In genomic region chr14:14927559-14927958, GRCm38 (mm10) we compare ENCODE assay signal across 28 mouse cellular contexts.
DNase-seq lines count a peak whose midpoint lies in the region; ATAC-seq and TF ChIP-seq lines count a peak whose summit lies in the region.
"Had no signal": no experiment of that assay in that cellular context is flagged by ENCODE, and none has a peak within 500 bp of the region (broad histone marks: within the 10 kb centered on the region; RNA-seq: fewer than 3 reads in every experiment).

No protein-coding gene starts in this region.

- no peaks in the 10 kb centered on the region for H3K79me2 ChIP-seq in MEL (ENCODE audit: control insufficient read depth, insufficient read depth, low read length, poor library complexity)

- 50% methylated on average over 2 of the region's 2 CpGs for WGBS in liver, embryonic 11.5 days
- 27% methylated on average over 2 of the region's 2 CpGs for WGBS in liver, embryonic 13.5 days (ENCODE audit: insufficient replicate concordance)

- H3K36me3 ChIP-seq in liver, embryonic 11.5 days (ENCODE audit: control insufficient read depth, insufficient read depth, low read length), result no peaks in the 10 kb centered on the region
- H3K36me3 ChIP-seq in MEL (ENCODE audit: control insufficient read depth in 1 of 2, insufficient read depth in 2 of 2, low read length in 2 of 2), result no peaks in the 10 kb centered on the region
- no peaks in the 10 kb centered on the region for H3K36me3 ChIP-seq in liver, embryonic 13.5 days
- H3K36me3 ChIP-seq: embryonic facial prominence, embryonic 13.5 days; embryonic facial prominence, embryonic 15.5 days; forebrain, embryonic 10.5 days; forebrain, embryonic 12.5 days; G1E had no signal

- H3K4me1 ChIP-seq in liver, embryonic 11.5 days (replicated peaks; ENCODE audit: control insufficient read depth, insufficient read depth, low read length), result no peaks in the 10 kb centered on the region
- no peaks in the 10 kb centered on the region for H3K4me1 ChIP-seq in MEL (ENCODE audit: control insufficient read depth in 1 of 2, insufficient read depth in 2 of 2, low read length in 2 of 2)
- H3K4me1 ChIP-seq in liver, embryonic 13.5 days (replicated peaks), result no peaks in the 10 kb centered on the region
- H3K4me1 ChIP-seq: embryonic facial prominence, embryonic 13.5 days; embryonic facial prominence, embryonic 15.5 days; forebrain, embryonic 10.5 days; forebrain, embryonic 12.5 days had no signal

- peak; percentile 72 for ATAC-seq in liver, embryonic 11.5 days (replicated peaks; ENCODE audit: low FRiP score)
- peak; percentile 53; the same call in 1 of the 2 replicates for ATAC-seq in liver, embryonic 13.5 days (ENCODE audit: low read depth)
- peak; percentile 47; the same call in 1 of the 2 replicates for ATAC-seq in megakaryocyte progenitor cell, adult 5-6 weeks (replicated peaks; ENCODE audit: poor library complexity)
- ATAC-seq: CD4-positive, CD25-positive, alpha-beta regulatory T cell, adult 4 months; forebrain, embryonic 14.5 days; forebrain, embryonic 16.5 days had no signal

- no peaks in the 10 kb centered on the region for H3K27me3 ChIP-seq in liver, embryonic 11.5 days (replicated peaks; ENCODE audit: control insufficient read depth, insufficient read depth, low read length)
- no peaks in the 10 kb centered on the region for H3K27me3 ChIP-seq in MEL (ENCODE audit: control insufficient read depth in 1 of 2, insufficient read depth in 2 of 2, low read length in 2 of 2)
- H3K27me3 ChIP-seq in liver, embryonic 13.5 days, result no peaks in the 10 kb centered on the region
- H3K27me3 ChIP-seq: CH12.LX; embryonic facial prominence, embryonic 13.5 days; embryonic facial prominence, embryonic 15.5 days; forebrain, embryonic 12.5 days had no signal

- DNase-seq in liver, embryonic 11.5 days (ENCODE audit: low spot score), result no peak
- DNase-seq in liver, result no peak
- no peak for DNase-seq in MEL (ENCODE audit: low read depth, low spot score)
- no peak for DNase-seq in liver, embryonic 13.5 days
- DNase-seq in natural killer cell, adult 2 months (ENCODE audit: low spot score in 2 of 2), result no peak
- DNase-seq in cerebellum, postnatal 25 days, result no peak
- no peak for DNase-seq in lung, postnatal 36 days
- DNase-seq: adrenal gland, adult 2 months; adrenal gland, postnatal 10 days; adrenal gland, postnatal 25 days; B cell, adult 2 months; cerebellum, adult 11 months; cerebellum, adult 18-20 months; cerebellum, adult 8-10 months; cerebellum, adult 9-11 months; cerebellum, postnatal 14 days; embryo, embryonic 11 days had no signal

- no peak overlapping the region for H3K9ac ChIP-seq in liver, embryonic 11.5 days (ENCODE audit: low read depth, low read length)
- H3K9ac ChIP-seq in MEL (ENCODE audit: control insufficient read depth, low read depth, low read length, poor library complexity, severe bottlenecking), result no peak overlapping the region
- H3K9ac ChIP-seq in liver, embryonic 13.5 days, result no peak overlapping the region
- H3K9ac ChIP-seq: embryonic facial prominence, embryonic 13.5 days; embryonic facial prominence, embryonic 15.5 days; forebrain, embryonic 12.5 days had no signal

- TF ChIP-seq POLR2A in MEL (IDR thresholded peaks at IDR 0.05; ENCODE audit: control insufficient read depth in 1 of 2, insufficient read depth in 1 of 2, low read depth in 1 of 2, low read length in 2 of 2, poor library complexity in 1 of 2), result no peak

- H3K27ac ChIP-seq in liver, embryonic 11.5 days (ENCODE audit: low read depth, low read length), result no peak overlapping the region
- no peak overlapping the region for H3K27ac ChIP-seq in MEL (ENCODE audit: control insufficient read depth, low read depth, low read length)
- H3K27ac ChIP-seq in liver, embryonic 13.5 days, result no peak overlapping the region
- H3K27ac ChIP-seq: embryonic facial prominence, embryonic 13.5 days; embryonic facial prominence, embryonic 15.5 days; forebrain, embryonic 10.5 days; forebrain, embryonic 12.5 days had no signal

- H3K9me3 ChIP-seq in liver, embryonic 11.5 days (ENCODE audit: control insufficient read depth, low read length), result no peaks in the 10 kb centered on the region
- H3K9me3 ChIP-seq in MEL (replicated peaks; ENCODE audit: insufficient read depth, low read length), result no peaks in the 10 kb centered on the region
- no peaks in the 10 kb centered on the region for H3K9me3 ChIP-seq in liver, embryonic 13.5 days (replicated peaks)
- H3K9me3 ChIP-seq: embryonic facial prominence, embryonic 13.5 days; embryonic facial prominence, embryonic 15.5 days; forebrain, embryonic 10.5 days; forebrain, embryonic 12.5 days; G1E had no signal

- no peak for TF ChIP-seq RAD21 in MEL (IDR thresholded peaks at IDR 0.05; ENCODE audit: low read depth, low read length)

- 0 out of 4 replicates have a peak, but pooled peaks of 1 of the 2 experiments have one; percentile 22 for TF ChIP-seq EP300 in MEL (IDR thresholded peaks at IDR 0.05; ENCODE audit: low read depth in 1 of 2, low read length in 2 of 2)

- H3K4me2 ChIP-seq in liver, embryonic 11.5 days, result no peak overlapping the region
- H3K4me2 ChIP-seq in liver, embryonic 13.5 days, result no peak overlapping the region
- H3K4me2 ChIP-seq: embryonic facial prominence, embryonic 13.5 days; embryonic facial prominence, embryonic 15.5 days; forebrain, embryonic 12.5 days had no signal

- H3K4me3 ChIP-seq in liver, embryonic 11.5 days (ENCODE audit: low read depth, low read length), result no peak overlapping the region
- H3K4me3 ChIP-seq in MEL (ENCODE audit: control insufficient read depth in 1 of 2, insufficient read depth in 1 of 2, low read depth in 2 of 2, low read length in 2 of 2), result no peak overlapping the region
- no peak overlapping the region for H3K4me3 ChIP-seq in liver, embryonic 13.5 days (replicated peaks)
- H3K4me3 ChIP-seq: embryonic facial prominence, embryonic 13.5 days; embryonic facial prominence, embryonic 15.5 days; erythroblast, embryonic 14.5 days; forebrain, embryonic 10.5 days; forebrain, embryonic 12.5 days had no signal

- TF ChIP-seq CTCF in MEL (IDR thresholded peaks at IDR 0.05 in 2 of 3, conservative IDR thresholded peaks at IDR 0.05 in 1 of 3; ENCODE audit: control insufficient read depth in 1 of 3, insufficient read depth in 1 of 3, low read depth in 2 of 3, low read length in 3 of 3, poor library complexity in 1 of 3, severe bottlenecking in 1 of 3), result no peak

TF ChIP-seq in MEL, 35 proteins besides CTCF, POLR2A, EP300 and RAD21:
- peak; percentile 28; the same call in 1 of the 2 replicates for TF ChIP-seq TCF12 (IDR thresholded peaks at IDR 0.05; ENCODE audit: low read depth, low read length)
- no peak for TF ChIP-seq TAL1 (IDR thresholded peaks at IDR 0.05; ENCODE audit: low read length)
- TF ChIP-seq MAFK (IDR thresholded peaks at IDR 0.05; ENCODE audit: borderline replicate concordance, low read depth, low read length), result no peak
